Mouse (Mus musculus) megakaryocyte-erythroid progenitor cell, adult 5 weeks (primary cell): ENCODE data around the gene Abca9. TPM values are rescaled to one million over a fixed set of nuclear protein-coding genes. Genes with fewer than 3 reads are reported as not detected.

Source experiments
- polyA plus RNA-seq: library from polyadenylated mRNA; stranded (reverse); fragments of >175 nt; gene quantifications from 2 replicates; pipeline ENCODE4 v1.2.3, GENCODE M21; 2012

Gene Abca9
- 0.09 and 0.18 TPM in 2 replicates for polyA plus RNA-seq

GRCm38 (mm10) chr11:110167459-110168251, at the start of gene Abca9:
Abca9 (minus strand) TSS chr11:110168196.

GRCm38 (mm10) chr11:110095858-110096257, 72.1 kb downstream of the Abca9 start, which contains the start of gene Abca8a:
Abca8a (minus strand) TSS chr11:110095978.

Other genes starting within 250 kb of the Abca9 start
- not detected in 2 replicates for gene Abca8b, start 172.4 kb downstream of the Abca9 start, polyA plus RNA-seq
- not detected in 2 replicates for gene Abca8a, start 72.2 kb downstream of the Abca9 start, polyA plus RNA-seq
- gene Abca6, start 83.6 kb upstream of the Abca9 start, polyA plus RNA-seq = not detected in 2 replicates
- gene Abca5, start 169.5 kb upstream of the Abca9 start, polyA plus RNA-seq = 0.01 and 0.10 TPM in 2 replicates
- gene Map2k6, start 230.9 kb upstream of the Abca9 start, polyA plus RNA-seq = 4.7 and 4.9 TPM in 2 replicates